ENCODE assay signal across 9 mouse cellular contexts in the genomic region with DNA sequence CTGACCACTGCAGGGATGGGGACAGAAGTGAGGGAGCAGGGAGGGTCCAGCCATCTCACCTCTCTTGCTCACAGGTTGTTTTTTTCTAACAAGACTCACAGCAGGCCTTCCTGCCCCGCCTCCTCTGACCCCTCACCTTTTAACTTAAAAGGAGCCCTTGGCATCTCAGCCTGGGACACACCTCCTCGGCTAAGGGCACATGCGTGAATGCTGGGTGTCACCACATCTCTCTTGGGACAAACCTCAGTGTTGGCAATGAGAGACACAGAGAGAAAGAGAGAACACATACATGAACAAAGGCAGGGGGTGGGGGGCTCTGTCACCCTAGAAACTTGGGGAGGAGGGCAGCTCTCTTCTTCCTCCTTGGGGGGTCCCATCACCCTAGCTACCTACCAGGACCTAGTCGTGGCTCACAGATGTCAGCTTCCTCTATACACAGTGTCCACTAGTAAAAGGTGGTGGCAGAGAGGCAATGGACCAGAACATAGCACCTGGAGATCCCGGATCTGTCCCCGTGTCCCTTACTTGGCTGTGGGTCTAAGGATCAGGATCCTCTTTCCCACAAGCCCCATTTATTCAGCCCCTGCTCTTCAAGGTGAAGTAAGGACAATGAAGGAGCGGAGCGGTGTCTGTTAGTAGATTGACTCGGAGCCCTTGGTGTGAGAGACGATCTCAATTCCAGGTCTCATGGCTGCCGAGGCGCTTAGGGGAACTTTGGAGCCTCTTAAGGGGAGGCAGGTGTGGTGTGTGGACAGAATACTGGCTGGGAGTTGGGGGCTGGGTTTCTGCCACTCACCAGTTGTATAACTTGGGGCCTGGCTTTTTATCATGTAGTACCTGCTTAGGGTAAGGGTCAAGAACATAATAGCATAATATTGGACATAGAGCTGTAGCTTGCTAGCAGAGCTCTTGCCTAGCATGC. TPM values are rescaled to one million over a fixed set of nuclear protein-coding genes. Genes with fewer than 3 reads are reported as not detected.
DNase-seq lines count a peak whose midpoint lies in the region; ATAC-seq and TF ChIP-seq lines count a peak whose summit lies in the region.
"Had no signal": no experiment of that assay in that cellular context is flagged by ENCODE, and none has a peak within 500 bp of the region (broad histone marks: within the 10 kb centered on the region; RNA-seq: fewer than 3 reads in every experiment).

No protein-coding gene starts in this region.

- no peak for TF ChIP-seq CTCF in hindbrain, postnatal 0 days (IDR thresholded peaks at IDR 0.05; ENCODE audit: low read depth)

- no peaks in the 10 kb centered on the region for H3K9me3 ChIP-seq in heart, embryonic 10.5 days
- no peaks in the 10 kb centered on the region for H3K9me3 ChIP-seq in embryonic facial prominence, embryonic 10.5 days
- H3K9me3 ChIP-seq in hindbrain, postnatal 0 days (ENCODE audit: low read length) = no peaks in the 10 kb centered on the region
- H3K9me3 ChIP-seq in midbrain, embryonic 14.5 days (ENCODE audit: control insufficient read depth, low read length) = no peaks in the 10 kb centered on the region

- no peak for DNase-seq in heart, embryonic 10.5 days (ENCODE audit: low spot score)
- no peak for DNase-seq in heart, postnatal 4 days
- DNase-seq in embryonic facial prominence, embryonic 10.5 days (ENCODE audit: low spot score) = no peak
- no peak for DNase-seq in hindbrain, postnatal 0 days (ENCODE audit: low spot score)
- DNase-seq in midbrain, embryonic 14.5 days = no peak
- DNase-seq in testis, postnatal 14 days (ENCODE audit: low spot score) = no peak
- DNase-seq in thymus, postnatal 36 days = no peak
- no peak for DNase-seq in layer of hippocampus, postnatal 14 days (ENCODE audit: low spot score in 2 of 2)

- H3K4me1 ChIP-seq in heart, embryonic 10.5 days = peaks cover 99% of the 10 kb centered on the region
- peaks cover 99% of the 10 kb centered on the region for H3K4me1 ChIP-seq in embryonic facial prominence, embryonic 10.5 days
- peaks cover 72% of the 10 kb centered on the region for H3K4me1 ChIP-seq in hindbrain, postnatal 0 days (ENCODE audit: insufficient read depth, low read length)
- H3K4me1 ChIP-seq in midbrain, embryonic 14.5 days (ENCODE audit: control insufficient read depth, insufficient read depth, low read length) = peaks cover 75% of the 10 kb centered on the region

- ATAC-seq in hindbrain, postnatal 0 days = no peak
- no peak for ATAC-seq in midbrain, embryonic 14.5 days (ENCODE audit: low FRiP score, low TSS enrichment)

- H3K4me3 ChIP-seq in heart, embryonic 10.5 days = peak overlapping the region; percentile 48
- H3K4me3 ChIP-seq in embryonic facial prominence, embryonic 10.5 days = peak overlapping the region; percentile 52
- H3K4me3 ChIP-seq in hindbrain, postnatal 0 days (ENCODE audit: low read length) = no peak overlapping the region; the same call in 1 of the 2 replicates
- H3K4me3 ChIP-seq in midbrain, embryonic 14.5 days (replicated peaks; ENCODE audit: low read depth, low read length) = peak overlapping the region; percentile 24; the same call in 1 of the 2 replicates

- H3K36me3 ChIP-seq in heart, embryonic 10.5 days = no peaks in the 10 kb centered on the region
- no peaks in the 10 kb centered on the region for H3K36me3 ChIP-seq in embryonic facial prominence, embryonic 10.5 days (replicated peaks)
- no peaks in the 10 kb centered on the region for H3K36me3 ChIP-seq in hindbrain, postnatal 0 days (ENCODE audit: insufficient read depth, low read length)
- 0 out of 2 replicates have a peak, but pooled peaks cover 2% of the 10 kb centered on the region for H3K36me3 ChIP-seq in midbrain, embryonic 14.5 days (ENCODE audit: control insufficient read depth, insufficient read depth, low read length)

- peak overlapping the region; percentile 61 for H3K4me2 ChIP-seq in hindbrain, postnatal 0 days (ENCODE audit: low read depth, low read length)
- peak overlapping the region; percentile 73 for H3K4me2 ChIP-seq in midbrain, embryonic 14.5 days (ENCODE audit: low read length)

- WGBS in heart, embryonic 10.5 days = 41% methylated on average over 12 of the region's 12 CpGs
- WGBS in embryonic facial prominence, embryonic 10.5 days = 52% methylated on average over 12 of the region's 12 CpGs
- WGBS in hindbrain, postnatal 0 days = 35% methylated on average over 12 of the region's 12 CpGs
- 49% methylated on average over 12 of the region's 12 CpGs for WGBS in midbrain, embryonic 14.5 days

- H3K27ac ChIP-seq in heart, embryonic 10.5 days = peak overlapping the region; percentile 90
- H3K27ac ChIP-seq in embryonic facial prominence, embryonic 10.5 days (replicated peaks) = peak overlapping the region; percentile 79
- H3K27ac ChIP-seq in hindbrain, postnatal 0 days = peak overlapping the region; percentile 83
- H3K27ac ChIP-seq in midbrain, embryonic 14.5 days (replicated peaks; ENCODE audit: low read depth, low read length) = peak overlapping the region; percentile 92

- no peaks in the 10 kb centered on the region for H3K27me3 ChIP-seq in heart, embryonic 10.5 days (ENCODE audit: insufficient read depth, poor library complexity, severe bottlenecking)
- H3K27me3 ChIP-seq in embryonic facial prominence, embryonic 10.5 days (replicated peaks; ENCODE audit: low read depth, poor library complexity, severe bottlenecking) = peaks cover 5% of the 10 kb centered on the region; the same call in 1 of the 2 replicates
- H3K27me3 ChIP-seq in hindbrain, postnatal 0 days (ENCODE audit: insufficient read depth, low read length) = no peaks in the 10 kb centered on the region
- H3K27me3 ChIP-seq in midbrain, embryonic 14.5 days (ENCODE audit: control insufficient read depth, insufficient read depth, low read length) = no peaks in the 10 kb centered on the region

- peak overlapping the region; percentile 21 for H3K9ac ChIP-seq in hindbrain, postnatal 0 days (replicated peaks; ENCODE audit: low read length)
- peak overlapping the region; percentile 43 for H3K9ac ChIP-seq in midbrain, embryonic 14.5 days (replicated peaks; ENCODE audit: low read length)

RNA-seq across cellular contexts. Expression of a gene that starts 5.8 kb away (rescaled TPM):
- 19.2 and 23.2 TPM in 2 replicates for polyA plus RNA-seq in heart, embryonic 10.5 days (2016; fragmentation: Nextera tagmentation; extraction: Ambion mirVana)
- total RNA-seq in heart, postnatal 4 days (2021) = 100 to 1,000 TPM; 171 to 183 TPM
- polyA plus RNA-seq in embryonic facial prominence, embryonic 10.5 days (2016; fragmentation: Nextera tagmentation; extraction: Ambion mirVana) = 8.8 and 9.1 TPM in 2 replicates
- 725 and 812 TPM in 2 replicates for total RNA-seq in hindbrain, postnatal 0 days (2014; rRNA removed)
- polyA plus RNA-seq in hindbrain, postnatal 0 days (2015; fragmentation: Nextera tagmentation; extraction: Ambion mirVana) = 160 TPM in 2 replicates
- polyA plus RNA-seq in midbrain, embryonic 14.5 days (2014; fragmentation: Nextera tagmentation; extraction: Ambion mirVana) = 175 and 194 TPM in 2 replicates
- 1,000 to 10,000 TPM; 1,264 to 1,291 TPM for total RNA-seq in layer of hippocampus, postnatal 14 days (2021)

RNA-seq across cellular contexts. Expression of a gene that starts 17.0 kb away (rescaled TPM):
- 54.6 and 56.5 TPM in 2 replicates for polyA plus RNA-seq in heart, embryonic 10.5 days (2016; fragmentation: Nextera tagmentation; extraction: Ambion mirVana)
- total RNA-seq in heart, postnatal 4 days (2021) = 10 to 100 TPM; 51.7 to 52.3 TPM
- 73.9 and 78.1 TPM in 2 replicates for polyA plus RNA-seq in embryonic facial prominence, embryonic 10.5 days (2016; fragmentation: Nextera tagmentation; extraction: Ambion mirVana)
- total RNA-seq in hindbrain, postnatal 0 days (2014; rRNA removed) = 63.2 and 88.6 TPM in 2 replicates
- polyA plus RNA-seq in hindbrain, postnatal 0 days (2015; fragmentation: Nextera tagmentation; extraction: Ambion mirVana) = 47.1 and 48.3 TPM in 2 replicates
- polyA plus RNA-seq in midbrain, embryonic 14.5 days (2014; fragmentation: Nextera tagmentation; extraction: Ambion mirVana) = 65.7 and 81.1 TPM in 2 replicates
- total RNA-seq in layer of hippocampus, postnatal 14 days (2021) = 100 to 1,000 TPM; 109 to 110 TPM

RNA-seq across cellular contexts. Expression of a gene that starts 28.9 kb away (rescaled TPM):
- polyA plus RNA-seq in heart, embryonic 10.5 days (2016; fragmentation: Nextera tagmentation; extraction: Ambion mirVana) = 3.6 and 5.9 TPM in 2 replicates
- 10 to 100 TPM; 26.3 to 27.6 TPM for total RNA-seq in heart, postnatal 4 days (2021)
- polyA plus RNA-seq in embryonic facial prominence, embryonic 10.5 days (2016; fragmentation: Nextera tagmentation; extraction: Ambion mirVana) = 1.1 and 1.8 TPM in 2 replicates
- 7.5 and 8.6 TPM in 2 replicates for total RNA-seq in hindbrain, postnatal 0 days (2014; rRNA removed)
- polyA plus RNA-seq in hindbrain, postnatal 0 days (2015; fragmentation: Nextera tagmentation; extraction: Ambion mirVana) = 10.2 and 13.5 TPM in 2 replicates
- 3.0 TPM in 2 replicates for polyA plus RNA-seq in midbrain, embryonic 14.5 days (2014; fragmentation: Nextera tagmentation; extraction: Ambion mirVana)
- total RNA-seq in layer of hippocampus, postnatal 14 days (2021) = 10 to 100 TPM; 53.3 to 65.3 TPM

RNA-seq across cellular contexts. Expression of a gene that starts 45.1 kb away (rescaled TPM):
- not detected in 2 replicates for polyA plus RNA-seq in heart, embryonic 10.5 days (2016; fragmentation: Nextera tagmentation; extraction: Ambion mirVana)
- total RNA-seq in heart, postnatal 4 days (2021) = not detected
- not detected in 2 replicates for polyA plus RNA-seq in embryonic facial prominence, embryonic 10.5 days (2016; fragmentation: Nextera tagmentation; extraction: Ambion mirVana)
- total RNA-seq in hindbrain, postnatal 0 days (2014; rRNA removed) = not detected in 2 replicates
- not detected in 2 replicates for polyA plus RNA-seq in hindbrain, postnatal 0 days (2015; fragmentation: Nextera tagmentation; extraction: Ambion mirVana)
- polyA plus RNA-seq in midbrain, embryonic 14.5 days (2014; fragmentation: Nextera tagmentation; extraction: Ambion mirVana) = not detected in 2 replicates
- total RNA-seq in layer of hippocampus, postnatal 14 days (2021) = not detected
- total RNA-seq: hematopoietic stem cell, adult 5-6 weeks had no signal

RNA-seq across cellular contexts. Expression of a gene that starts 49.1 kb away (rescaled TPM):
- polyA plus RNA-seq in heart, embryonic 10.5 days (2016; fragmentation: Nextera tagmentation; extraction: Ambion mirVana) = 14.0 and 21.6 TPM in 2 replicates
- 10 to 100 TPM; 67.8 to 71.5 TPM for total RNA-seq in heart, postnatal 4 days (2021)
- 23.4 and 23.5 TPM in 2 replicates for polyA plus RNA-seq in embryonic facial prominence, embryonic 10.5 days (2016; fragmentation: Nextera tagmentation; extraction: Ambion mirVana)
- total RNA-seq in hindbrain, postnatal 0 days (2014; rRNA removed) = 77.7 and 94.3 TPM in 2 replicates
- 25.0 and 25.4 TPM in 2 replicates for polyA plus RNA-seq in hindbrain, postnatal 0 days (2015; fragmentation: Nextera tagmentation; extraction: Ambion mirVana)
- 25.0 and 35.9 TPM in 2 replicates for polyA plus RNA-seq in midbrain, embryonic 14.5 days (2014; fragmentation: Nextera tagmentation; extraction: Ambion mirVana)
- total RNA-seq in layer of hippocampus, postnatal 14 days (2021) = 100 to 1,000 TPM; 149 to 161 TPM
